Mouse (Mus musculus) ES-Bruce4 (cell line): ENCODE measurements at regions not wholly inside any gene's neighbourhood (a gene's known extent, or its start where the extent isn't known, plus 50 kb on each side); places are given as distances from the start of the nearest gene placed in this dataset.

Experiments used
- H3K27ac ChIP-seq: 2 replicates; pipeline ENCODE4 v1.5.1; 2012; ENCODE audit warnings: low read length, inconsistent platforms; ENCODE audit not compliant: insufficient read depth
- H3K27me3 ChIP-seq: 2 replicates; pipeline ENCODE4 v1.6.1; 2012; ENCODE audit warnings: mild to moderate bottlenecking, low read length, inconsistent platforms; ENCODE audit not compliant: control insufficient read depth, poor library complexity, insufficient read depth, severe bottlenecking
- H3K36me3 ChIP-seq: 2 replicates; pipeline ENCODE4 v1.6.1; 2012; ENCODE audit warnings: inconsistent platforms, mild to moderate bottlenecking, low read length, moderate library complexity; ENCODE audit not compliant: control insufficient read depth, poor library complexity, insufficient read depth, severe bottlenecking
- H3K4me1 ChIP-seq: one replicate; pipeline ENCODE4 v1.8.1; 2011; ENCODE audit warnings: low read length; ENCODE audit not compliant: control insufficient read depth, insufficient read depth
- H3K4me3 ChIP-seq: 2 replicates; pipeline ENCODE4 v1.5.1; 2011; ENCODE audit warnings: low read depth, mild to moderate bottlenecking, low read length
- H3K9ac ChIP-seq: 2 replicates; pipeline ENCODE4 v1.6.1; 2012; ENCODE audit warnings: low read depth, mild to moderate bottlenecking, inconsistent platforms; ENCODE audit not compliant: poor library complexity, severe bottlenecking
- H3K9me3 ChIP-seq: replicated peaks from 2 replicates; pipeline ENCODE4 v1.6.1; 2012; ENCODE audit warnings: mild to moderate bottlenecking, low read length, inconsistent platforms; ENCODE audit not compliant: control insufficient read depth, poor library complexity, insufficient read depth, severe bottlenecking
- CTCF ChIP-seq: IDR thresholded peaks from one replicate; pipeline ENCODE4 v1.8.1; 2011; ENCODE audit warnings: low read depth, low read length
- EP300 ChIP-seq: IDR thresholded peaks from 2 replicates; pipeline ENCODE4 v1.6.1; 2011; ENCODE audit warnings: low read depth, low read length; ENCODE audit not compliant: insufficient read depth
- POLR2A ChIP-seq: IDR thresholded peaks from one replicate; pipeline ENCODE4 v1.8.1; 2011; ENCODE audit warnings: low read length; ENCODE audit not compliant: insufficient read depth

DNA sequence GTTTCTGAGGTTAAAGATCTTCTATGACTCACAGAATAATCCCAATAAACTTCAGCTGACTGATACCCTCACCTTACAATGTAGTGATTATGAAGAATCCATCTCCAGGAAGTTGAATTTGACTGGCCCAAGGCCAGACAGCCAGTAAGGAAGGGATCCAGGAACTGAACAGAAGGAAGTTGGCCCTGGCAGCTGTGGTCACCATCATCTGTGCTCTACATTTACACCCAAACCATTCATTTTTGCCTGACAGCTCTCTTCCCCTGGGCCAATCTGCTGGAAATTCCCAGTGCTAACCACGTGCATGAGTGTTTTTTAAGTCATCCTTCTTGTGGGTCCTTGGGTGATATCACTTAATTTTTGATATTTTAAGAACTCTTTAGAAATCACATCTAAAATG lies 577.4 kb upstream of the Nrp1 start:
- Histone ChIP-seq H3K9me3 (no peaks in the 10 kb centered on the region; the same call in 1 of the 2 replicates), H3K4me3 (no peak overlapping the region), H3K27ac (no peak overlapping the region), H3K4me1 (no peaks in the 10 kb centered on the region), H3K36me3 (no peaks in the 10 kb centered on the region), H3K9ac (no peak overlapping the region), H3K27me3 (no peaks in the 10 kb centered on the region)
- TF ChIP-seq CTCF (no peak), POLR2A (no peak), EP300 (no peak)

DNA sequence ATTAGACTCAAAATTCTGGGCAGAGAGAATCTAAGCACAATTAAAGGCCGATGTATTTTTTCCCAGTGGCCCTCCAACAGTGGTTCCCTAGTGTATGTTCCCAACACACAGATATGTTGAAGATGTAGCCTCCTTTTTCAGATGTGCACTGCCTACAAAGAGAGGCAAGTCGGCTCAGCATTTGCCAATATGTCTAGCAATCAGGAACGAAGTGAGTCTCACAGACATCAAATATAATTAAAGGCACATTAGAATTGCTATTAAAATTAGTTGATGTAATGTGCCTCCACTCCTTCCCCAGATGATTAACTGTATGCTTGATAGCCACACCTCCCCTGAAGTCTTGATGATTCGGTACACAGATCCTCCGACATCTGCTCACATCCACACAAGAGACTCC lies 565.8 kb upstream of the Nrp1 start:
- Histone ChIP-seq H3K9me3 (no peaks in the 10 kb centered on the region), H3K4me1 (no peaks in the 10 kb centered on the region), H3K27me3 (no peaks in the 10 kb centered on the region), H3K9ac (no peak overlapping the region), H3K4me3 (no peak overlapping the region), H3K36me3 (no peaks in the 10 kb centered on the region), H3K27ac (no peak overlapping the region)
- no peak for TF ChIP-seq CTCF
- TF ChIP-seq EP300: no peak
- TF ChIP-seq POLR2A: no peak

DNA sequence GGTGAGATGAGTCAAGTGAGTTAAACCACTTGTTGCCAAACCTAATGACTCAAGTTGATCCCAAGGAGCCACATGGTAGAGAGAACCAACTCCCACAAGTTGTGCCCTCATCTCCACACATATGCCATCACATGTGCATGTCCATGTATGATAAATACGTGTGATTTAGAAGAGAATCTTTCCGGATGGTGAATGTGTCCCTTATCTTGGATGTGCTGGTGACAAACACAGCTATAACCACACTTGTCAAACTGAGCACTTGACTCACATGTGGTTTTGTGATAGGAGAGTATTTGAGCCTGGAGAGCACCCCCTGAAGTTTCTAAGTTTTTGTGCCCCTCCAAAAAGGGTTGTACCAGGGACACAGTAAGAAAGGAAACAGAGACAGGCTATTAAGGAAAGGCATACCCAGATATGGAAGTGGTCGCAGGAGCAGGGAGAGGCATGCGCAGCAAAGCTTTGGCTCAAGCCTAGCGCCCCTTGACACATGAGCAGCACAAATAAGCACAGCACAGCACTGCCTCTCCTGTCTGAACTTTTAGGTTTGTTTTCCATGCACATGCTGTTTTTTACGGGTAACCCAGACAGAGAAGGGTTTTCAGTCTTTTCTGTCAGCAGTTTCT lies 558.4 kb upstream of the Nrp1 start:
- no peak overlapping the region for H3K27ac ChIP-seq
- no peak overlapping the region for H3K4me3 ChIP-seq
- no peaks in the 10 kb centered on the region for H3K9me3 ChIP-seq
- no peaks in the 10 kb centered on the region for H3K27me3 ChIP-seq
- H3K4me1 ChIP-seq: no peaks in the 10 kb centered on the region
- no peak overlapping the region for H3K9ac ChIP-seq
- no peaks in the 10 kb centered on the region for H3K36me3 ChIP-seq
- TF ChIP-seq CTCF (no peak), POLR2A (no peak), EP300 (no peak)

DNA sequence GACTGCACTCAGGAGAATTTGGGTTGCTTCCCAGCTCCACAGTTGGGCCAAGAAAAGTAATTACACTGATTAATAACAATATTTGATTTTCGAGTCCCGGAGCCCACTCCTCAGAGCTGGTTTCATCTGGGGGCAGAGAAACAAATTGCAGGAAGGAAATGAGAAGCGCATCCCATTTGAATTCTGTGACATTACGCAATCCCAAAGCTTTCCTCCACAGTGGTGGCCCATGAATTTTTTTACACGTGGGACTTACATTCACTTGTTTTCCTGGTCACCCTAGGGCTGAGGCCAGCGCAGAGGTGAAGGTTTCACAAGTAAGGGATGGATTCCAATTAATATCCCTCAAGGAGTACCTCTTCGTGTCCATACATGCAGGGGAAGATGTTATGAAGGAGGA lies 556.3 kb upstream of the Nrp1 start:
- TF ChIP-seq EP300 (no peak), CTCF (no peak), POLR2A (no peak)
- Histone ChIP-seq H3K27ac (no peak overlapping the region), H3K27me3 (no peaks in the 10 kb centered on the region), H3K36me3 (no peaks in the 10 kb centered on the region), H3K4me1 (no peaks in the 10 kb centered on the region), H3K4me3 (no peak overlapping the region), H3K9ac (no peak overlapping the region), H3K9me3 (no peaks in the 10 kb centered on the region)

DNA sequence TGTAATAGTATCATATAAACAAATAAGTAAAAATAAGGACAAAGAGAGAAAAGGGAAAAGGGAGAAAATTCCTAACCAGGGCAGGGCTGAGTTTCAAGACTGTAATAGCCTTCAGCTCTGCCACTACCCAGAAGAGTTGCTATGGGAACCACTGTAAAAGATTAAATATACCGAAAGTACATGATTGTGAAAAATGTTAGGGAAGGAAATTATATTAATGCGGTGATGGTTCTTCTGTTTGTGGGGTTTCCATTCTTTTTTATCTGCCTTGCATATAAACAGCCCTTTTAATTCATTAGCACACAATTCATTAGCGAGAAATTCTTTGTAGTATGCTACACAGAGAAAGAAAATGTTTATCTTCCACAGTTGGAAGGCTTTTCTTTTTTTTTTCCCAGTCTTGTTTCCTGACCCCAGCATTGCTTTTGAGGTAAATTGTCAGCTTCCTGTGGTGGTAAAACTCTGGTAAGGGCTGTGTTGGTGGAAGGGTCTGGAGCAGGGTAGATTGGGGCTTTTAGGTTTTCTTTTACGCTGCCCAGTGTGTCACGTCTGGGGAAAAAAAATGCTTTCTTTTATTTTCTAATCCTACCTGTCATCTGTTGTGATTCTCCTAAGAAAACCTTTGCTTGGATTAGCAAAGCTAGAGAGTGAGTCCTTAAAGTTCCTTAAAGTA lies 555.6 kb upstream of the Nrp1 start:
- Histone ChIP-seq H3K27ac (no peak overlapping the region), H3K4me3 (no peak overlapping the region), H3K9ac (no peak overlapping the region), H3K27me3 (no peaks in the 10 kb centered on the region), H3K9me3 (no peaks in the 10 kb centered on the region), H3K36me3 (no peaks in the 10 kb centered on the region), H3K4me1 (no peaks in the 10 kb centered on the region)
- TF ChIP-seq EP300: no peak
- TF ChIP-seq POLR2A: no peak
- TF ChIP-seq CTCF: no peak

DNA sequence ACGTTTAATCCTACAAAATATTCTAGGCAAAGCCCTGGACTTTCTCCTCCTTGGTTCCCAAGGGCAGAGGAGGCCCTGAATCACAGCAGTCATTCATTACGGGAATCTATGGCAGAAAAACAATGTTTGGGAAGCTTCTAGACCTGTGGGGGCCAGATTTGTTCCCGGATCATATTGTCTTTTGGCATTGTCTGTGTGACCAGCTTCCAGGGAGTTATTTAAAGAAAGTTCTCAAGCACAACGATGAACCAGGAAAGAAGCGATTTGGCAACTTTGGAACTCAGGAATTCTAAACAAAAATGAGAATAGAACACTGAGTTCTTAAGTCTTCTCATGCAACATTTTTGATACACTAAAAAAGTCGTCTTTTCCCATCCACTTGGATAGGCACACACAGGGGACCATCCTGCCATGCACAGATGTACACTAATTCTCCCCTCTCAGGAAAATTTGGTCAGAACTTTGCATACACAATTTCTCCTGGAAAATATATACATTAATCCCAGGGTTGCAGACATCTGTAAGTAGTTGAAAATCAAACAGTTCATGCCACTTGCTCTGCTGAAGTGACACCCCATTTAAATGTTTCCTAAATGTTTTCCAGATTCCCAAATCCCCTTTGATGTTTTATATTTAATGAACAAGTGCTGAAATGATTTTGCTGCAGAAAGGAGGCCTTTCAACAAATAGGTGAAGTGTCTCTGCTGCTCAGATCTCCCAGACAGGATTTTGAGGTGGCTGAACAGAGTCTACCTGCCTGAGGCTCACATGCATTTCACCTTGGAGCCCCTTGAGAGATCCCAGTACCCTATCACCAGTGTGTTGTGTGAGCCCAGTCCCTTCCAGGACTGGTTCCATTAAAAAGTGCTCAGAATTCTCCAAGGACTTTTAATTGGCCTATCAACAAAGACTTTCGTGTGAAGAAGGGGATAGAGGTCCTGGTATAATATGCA lies 548.9 kb upstream of the Nrp1 start:
- Histone ChIP-seq H3K27ac (no peak overlapping the region), H3K4me1 (no peaks in the 10 kb centered on the region), H3K9ac (no peak overlapping the region), H3K4me3 (no peak overlapping the region), H3K9me3 (no peaks in the 10 kb centered on the region), H3K27me3 (no peaks in the 10 kb centered on the region), H3K36me3 (no peaks in the 10 kb centered on the region)
- TF ChIP-seq POLR2A (no peak), CTCF (no peak), EP300 (no peak)
